Mouse (Mus musculus) adrenal gland, adult 18-20 months (tissue): ENCODE data around the gene Plpp3. TPM values are rescaled to one million over a fixed set of nuclear protein-coding genes. Genes with fewer than 3 reads are reported as not detected.

ENCODE experiments used
- DNase-seq, 2 experiments: peaks; one replicate each; pipeline ENCODE4 v3.0.0; 2021 to 2022; ENCODE audit warnings: low spot score in 2 of 2
- long read RNA-seq, 2 experiments: library from polyadenylated mRNA; stranded (forward); transcript quantifications; one replicate each; pipeline ENCODE4 v2.0.0; 2021
- total RNA-seq, 2 experiments: library from RNA; stranded (reverse); gene quantifications; 1 replicate in 1 of 2; 2 replicates in 1 of 2; pipeline ENCODE4 v1.2.3; 2021

Plpp3 gene
- total RNA-seq: 100 to 1,000 TPM; 234 to 351 TPM
- long read RNA-seq, experiment 1, transcript Plpp3-201 (6 exons, 3,159 nt): major isoform, 201 of 213 reads
- long read RNA-seq, experiment 1, partial matches to known transcripts: 3 of 213 reads
- long read RNA-seq, experiment 1, other reads (novel, unspliced or antisense): 9 of 213 reads
- long read RNA-seq, experiment 2, transcript Plpp3-201 (6 exons, 3,159 nt): major isoform, 334 of 403 reads
- long read RNA-seq, experiment 2, partial matches to known transcripts: 15 of 403 reads
- long read RNA-seq, experiment 2, other reads (novel, unspliced or antisense): 54 of 403 reads

DNA sequence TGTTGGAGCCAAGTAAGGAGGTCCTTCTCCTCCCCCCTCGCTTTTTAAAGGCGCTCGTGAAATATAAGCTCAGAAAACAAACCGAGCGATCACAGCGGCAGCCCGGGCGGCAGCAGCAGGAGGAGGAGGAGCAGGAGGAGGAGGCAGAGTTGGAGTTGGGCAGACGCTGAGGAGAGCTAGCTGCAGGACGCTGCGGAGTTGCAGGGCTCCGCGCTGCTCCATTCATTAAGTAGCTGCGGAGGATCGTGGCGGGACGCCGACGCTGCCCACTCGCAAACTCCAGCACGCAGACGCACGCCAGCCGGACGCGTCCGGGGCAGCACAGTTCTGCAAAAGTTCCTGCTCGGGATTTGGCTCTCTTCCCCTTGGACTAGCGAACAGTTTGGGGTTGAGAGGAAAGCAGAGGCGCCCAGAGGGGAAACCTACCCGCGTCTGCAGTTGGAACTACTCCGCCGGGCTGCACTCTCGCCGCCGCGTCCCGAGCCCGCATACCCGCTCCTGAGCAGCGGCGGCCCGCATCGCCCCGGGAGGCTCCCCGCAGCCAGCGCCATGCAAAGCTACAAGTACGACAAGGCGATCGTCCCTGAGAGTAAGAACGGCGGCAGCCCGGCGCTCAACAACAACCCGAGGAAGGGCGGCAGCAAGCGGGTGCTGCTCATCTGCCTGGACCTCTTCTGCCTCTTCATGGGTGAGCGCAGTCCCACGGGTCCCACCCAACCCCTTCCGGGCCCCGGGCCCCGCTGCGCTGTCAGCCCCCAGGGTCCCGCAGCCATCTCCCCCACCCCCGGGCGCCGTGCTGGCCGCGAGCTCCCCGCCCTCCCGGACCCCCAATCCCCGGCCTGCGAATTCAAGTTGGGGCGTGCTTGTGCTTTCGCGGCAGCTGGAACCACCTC, at the start of gene Plpp3:
Gene Plpp3 (plus strand): TSS at position 72 of the 893 bp plus-strand sequence.
- DNase-seq: peak; percentile 89 to 90

DNA sequence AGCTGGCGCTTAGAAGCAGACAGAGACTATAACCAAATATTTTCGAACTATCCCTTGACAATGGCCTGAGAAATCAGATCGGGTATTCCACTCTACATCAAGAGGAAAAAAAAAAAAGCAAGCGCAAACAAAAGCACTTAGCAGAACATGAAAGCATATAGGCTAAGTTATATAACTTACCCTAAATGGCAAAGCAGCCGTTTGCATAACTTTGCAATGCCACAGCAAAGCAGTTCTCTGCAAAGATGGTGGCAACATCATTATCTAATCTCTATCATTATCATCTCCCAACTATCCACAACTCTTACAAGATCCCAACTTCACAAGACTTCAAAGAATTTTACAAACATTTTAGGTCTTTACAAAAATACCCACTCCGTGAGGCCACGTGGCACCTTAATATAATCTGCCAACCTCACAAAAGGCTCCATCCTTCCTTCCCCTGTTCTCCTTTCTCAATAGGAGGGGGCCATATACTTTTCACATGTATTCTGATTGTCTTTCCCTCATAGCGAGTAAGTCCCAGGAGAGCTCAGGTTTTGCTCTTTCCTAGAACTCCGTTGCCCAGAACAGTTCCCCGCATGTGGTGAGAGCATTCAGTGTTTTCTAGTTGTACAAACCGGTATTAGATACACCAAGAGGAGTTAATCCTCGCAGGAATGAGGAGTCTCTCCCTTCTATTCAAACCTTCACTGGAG, 49.1 kb upstream of the Plpp3 start:
- no peak for DNase-seq

GRCm38 (mm10) chr4:105108641-105109198, 48.4 kb upstream of the Plpp3 start:
- DNase-seq: no peak

DNA sequence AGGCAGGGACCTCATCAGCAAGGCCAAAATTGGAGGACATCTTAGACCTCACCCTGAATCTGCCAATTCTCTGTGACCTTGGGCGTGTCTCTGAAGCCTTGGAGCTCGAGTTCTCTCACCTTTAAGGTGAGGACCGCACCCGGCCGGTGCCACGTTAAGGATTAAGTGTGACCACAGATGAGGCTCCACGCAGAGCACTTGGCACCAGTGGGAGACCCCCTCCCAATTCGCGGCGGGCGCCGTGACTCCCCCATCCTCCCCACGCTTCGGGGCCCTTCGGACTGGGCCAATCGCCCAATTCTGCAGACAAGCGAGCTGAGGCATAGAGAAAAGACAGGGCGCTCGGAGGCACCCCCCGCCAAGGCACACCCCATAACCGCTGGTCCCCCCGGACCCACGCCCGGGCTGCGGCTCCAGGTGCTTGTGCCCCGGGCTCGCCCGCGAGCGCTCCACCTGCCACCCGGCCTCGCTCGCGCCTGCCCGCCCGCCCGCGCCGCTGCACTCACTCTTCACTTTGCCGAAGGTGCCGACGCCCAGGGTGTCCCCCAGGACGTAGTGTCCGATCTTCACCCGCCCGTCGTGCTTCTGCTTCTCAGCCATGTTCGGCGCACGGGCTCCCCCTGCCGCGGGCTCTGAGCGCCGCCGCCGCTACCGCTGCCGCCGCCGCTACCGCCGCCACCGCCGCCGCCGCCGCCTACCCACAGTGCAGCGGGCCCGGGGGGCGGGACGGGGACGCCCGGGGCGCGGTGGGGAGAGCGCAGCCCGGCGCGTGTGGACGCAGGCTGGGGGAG, 47.8 kb upstream of the Plpp3 start, which contains the start of gene Prkaa2:
Gene Prkaa2 (minus strand): TSS at position 692 of the 791 bp plus-strand sequence.
- peak; percentile 84 to 85 for DNase-seq

GRCm38 (mm10) chr4:105109990-105110683, 47.0 kb upstream of the Plpp3 start:
- peak in 1 of 2 experiments; percentile 22 for DNase-seq

GRCm38 (mm10) chr4:105110684-105111035, 46.5 kb upstream of the Plpp3 start:
- no peak for DNase-seq

DNA sequence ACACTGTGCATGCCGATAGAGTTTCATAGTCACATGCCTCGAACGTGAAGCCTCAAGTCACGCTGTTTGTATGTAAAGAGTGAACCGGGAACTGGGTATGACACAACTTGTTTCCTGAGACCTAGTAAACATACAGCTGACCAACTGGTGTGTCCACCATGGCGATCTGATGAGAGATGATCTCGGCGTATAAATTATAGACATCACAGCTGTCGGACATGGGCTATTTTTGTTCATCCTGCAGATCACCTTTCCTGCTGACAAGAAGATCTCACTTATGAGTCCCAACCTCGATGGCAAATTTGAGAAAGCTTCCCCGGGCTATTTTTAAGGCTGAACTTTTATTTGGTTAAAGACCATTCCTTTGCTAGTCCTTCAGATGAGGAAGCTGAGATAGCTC, 45.4 kb upstream of the Plpp3 start:
- DNase-seq: no peak

- DNase-seq: no peak
Measured at GRCm38 (mm10) chr4:105113042-105113441, 44.1 kb upstream of the Plpp3 start.

- no peak for DNase-seq
Measured at GRCm38 (mm10) chr4:105113468-105113867, 43.7 kb upstream of the Plpp3 start.

GRCm38 (mm10) chr4:105121081-105121480, 36.1 kb upstream of the Plpp3 start:
- DNase-seq: no peak

DNA sequence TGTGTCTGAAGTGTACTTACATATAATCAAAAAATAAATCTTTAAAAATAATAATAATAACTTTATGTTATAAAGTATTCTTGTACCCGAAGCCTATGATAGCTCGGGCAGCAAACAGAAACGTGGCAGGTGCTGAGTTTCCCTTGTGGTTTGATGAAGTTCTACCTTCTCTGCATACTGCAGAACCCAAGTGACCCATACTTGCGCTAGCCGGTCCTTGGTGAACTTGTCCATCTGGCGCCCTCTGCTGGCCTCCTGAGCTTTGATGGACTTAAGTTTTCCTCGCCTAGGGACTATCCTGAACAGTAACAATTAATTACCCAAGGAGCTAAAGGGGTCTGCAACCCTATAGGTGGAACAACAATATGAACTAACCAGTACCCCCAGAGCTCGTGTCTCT, 34.7 kb upstream of the Plpp3 start:
- peak; percentile 72 to 81 for DNase-seq

- DNase-seq: no peak
Measured at GRCm38 (mm10) chr4:105129212-105129611, 27.9 kb upstream of the Plpp3 start.

- DNase-seq: no peak
Measured at GRCm38 (mm10) chr4:105131756-105132314, 25.3 kb upstream of the Plpp3 start.

- DNase-seq: no peak
Measured at GRCm38 (mm10) chr4:105133350-105134050, 23.6 kb upstream of the Plpp3 start.

DNA sequence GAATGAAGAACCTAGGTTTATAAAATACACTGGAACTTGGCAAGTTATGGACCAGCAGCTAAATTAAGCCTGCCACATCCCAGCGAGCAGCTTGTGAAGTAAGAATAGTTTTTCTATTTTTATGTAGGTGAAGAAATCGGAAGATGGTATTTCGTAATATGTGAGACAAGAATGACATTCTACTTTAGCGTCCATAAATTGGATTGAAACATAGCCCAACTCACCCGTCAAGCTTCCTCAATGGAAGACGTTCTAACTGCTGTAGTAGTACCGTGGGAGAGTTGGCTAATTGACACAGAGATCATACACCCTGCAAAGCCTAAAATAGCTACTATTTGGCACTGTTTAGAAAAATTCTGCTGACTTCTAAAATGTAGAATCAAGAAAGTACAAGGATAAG, 7.7 kb upstream of the Plpp3 start:
- DNase-seq: no peak

DNA sequence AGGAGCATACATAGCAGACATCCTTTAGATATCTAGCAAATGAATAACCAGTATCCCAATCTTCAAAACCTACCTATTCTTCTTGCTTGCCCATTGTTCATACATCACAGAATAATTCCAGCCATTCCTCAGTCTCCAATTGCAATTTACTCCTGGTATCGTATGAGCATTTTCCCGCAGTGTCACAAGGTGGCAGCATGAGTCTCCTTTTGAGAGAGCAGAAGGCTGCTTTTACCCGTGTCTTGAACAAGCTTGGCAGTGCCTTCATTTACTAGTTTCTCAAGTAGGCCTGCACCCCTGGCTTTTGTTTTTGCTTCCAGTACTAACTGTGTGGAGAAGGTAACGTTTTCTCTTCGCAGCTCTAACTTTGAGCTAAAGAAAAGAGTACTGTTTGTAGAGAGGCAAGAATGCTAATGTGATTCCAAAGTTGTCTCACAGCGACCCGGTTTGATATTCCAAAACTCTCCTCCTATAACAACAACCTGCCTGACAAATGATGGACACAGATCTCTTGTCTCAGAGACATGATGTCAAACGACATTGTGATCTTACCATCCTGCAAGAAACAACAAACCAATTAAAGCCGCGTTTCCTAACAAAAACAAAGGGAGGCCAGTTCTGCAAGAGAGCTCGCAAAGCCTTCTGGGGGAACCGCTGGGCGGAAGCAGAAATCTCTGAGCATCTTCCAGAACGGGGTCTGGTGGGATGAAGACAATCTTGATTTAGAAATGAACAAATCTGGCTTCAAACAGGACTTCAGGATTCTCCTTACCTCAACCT, 5.0 kb upstream of the Plpp3 start:
- DNase-seq: peak; percentile 64 to 70

GRCm38 (mm10) chr4:105153227-105153626, 3.9 kb upstream of the Plpp3 start:
- DNase-seq: no peak

DNA sequence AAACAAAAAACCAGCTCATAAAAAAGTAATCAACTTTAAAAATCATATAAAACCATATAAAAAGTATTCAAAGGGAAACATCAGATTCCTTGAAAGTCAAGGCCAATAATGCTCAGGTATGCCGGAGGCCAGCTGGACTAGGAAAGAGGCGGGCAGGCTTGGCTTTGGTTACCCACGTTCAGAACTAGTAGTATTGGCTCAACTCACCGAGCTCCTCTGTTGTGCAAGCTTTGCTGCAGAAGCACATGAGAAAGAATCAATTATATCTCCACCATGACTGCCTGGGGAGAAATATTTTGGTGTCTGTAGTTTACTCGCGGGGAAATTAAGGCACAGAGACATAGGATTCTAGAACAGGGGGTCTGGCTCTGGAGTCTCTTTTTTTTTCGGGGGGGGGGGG, 866 bp upstream of the Plpp3 start:
- DNase-seq: no peak
